Mouse (Mus musculus): Measurements from ENCODE around the gene Rsph10b. TPM values are rescaled to one million over a fixed set of nuclear protein-coding genes. Genes with fewer than 3 reads are reported as not detected.
"Not testable (repeated sequence)": the region's sequence is repeated elsewhere in the genome, so short reads cannot be mapped to it uniquely, and the experiment has no call there.

Gene Rsph10b
- polyA plus RNA-seq, 1 experiment from 2014 or later = 0.14 TPM

DNA sequence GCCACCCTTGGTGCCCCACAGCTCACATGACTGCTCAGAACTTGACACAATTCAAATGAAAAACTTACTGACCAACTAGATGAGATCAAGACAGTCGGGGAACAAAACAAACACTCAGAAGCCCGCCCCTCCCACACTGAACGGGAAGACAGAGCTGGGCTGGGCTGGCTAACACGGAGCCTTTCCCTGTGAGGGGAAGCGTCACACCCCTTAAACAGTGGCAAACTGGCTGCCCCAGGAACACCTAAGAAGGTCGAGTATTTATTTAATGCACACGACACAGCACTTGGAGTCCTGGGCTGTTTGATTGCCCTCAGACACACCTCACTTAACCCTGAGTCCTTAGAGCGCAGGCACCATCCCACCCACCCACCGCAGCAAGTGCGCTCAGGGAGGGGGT is 59.8 kb downstream of the Rsph10b start:
- ChIA-PET CTCF (no interaction called here), POLR2A (no interaction called here)
- TF ChIP-seq CTCF (IDR thresholded peaks at IDR 0.05) = no peak
- ATAC-seq = no peak
- in situ Hi-C loops (cut with MboI; ENCODE audit: low pct_unique_long_range_greater_than_20kb) = no loop called here
- no peak for DNase-seq (ENCODE audit: low read depth, low spot score)
- H3K27me3 ChIP-seq = no peaks in the 10 kb centered on the region

GRCm38 (mm10) chr5:143993260-143993659 is 60.4 kb downstream of the Rsph10b start:
- no peak for DNase-seq (ENCODE audit: low read depth, low spot score)
- in situ Hi-C loops (cut with MboI; ENCODE audit: low pct_unique_long_range_greater_than_20kb) = no loop called here
- ATAC-seq = no peak
- no peak for TF ChIP-seq CTCF (IDR thresholded peaks at IDR 0.05)
- ChIA-PET CTCF (interaction anchor here (1.4 kb wide), 1 partner anchor 11 kb away, joined by 3 read pairs; no protein-coding TSS in a partner anchor), POLR2A (no interaction called here)
- no peaks in the 10 kb centered on the region for H3K27me3 ChIP-seq

DNA sequence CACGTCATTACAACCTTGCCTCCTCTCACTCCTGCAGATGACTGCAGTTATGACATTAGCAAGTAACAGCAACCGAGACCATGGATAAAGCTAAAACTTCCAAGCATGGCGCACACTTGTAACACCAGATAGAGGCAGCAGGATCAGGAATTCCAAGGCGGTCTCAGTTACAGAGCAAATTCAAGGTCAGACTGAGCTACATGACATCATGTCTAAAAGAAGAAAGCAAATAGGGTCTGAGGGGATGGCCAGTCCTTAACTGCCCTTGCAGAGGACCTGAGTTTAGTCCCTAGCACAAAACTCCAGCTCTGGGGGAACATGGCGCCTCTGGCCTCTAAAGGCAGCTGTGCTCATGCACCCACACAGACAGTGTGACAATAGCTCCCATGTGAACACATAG is 61.0 kb downstream of the Rsph10b start:
- in situ Hi-C loops (cut with MboI; ENCODE audit: low pct_unique_long_range_greater_than_20kb) = no loop called here
- TF ChIP-seq CTCF (IDR thresholded peaks at IDR 0.05) = no peak
- ATAC-seq = no peak
- ChIA-PET POLR2A (no interaction called here), CTCF (interaction anchor here (0.9 to 1.4 kb wide), 2 partner anchors 9 to 12 kb away, joined by 3 read pairs; no protein-coding TSS in a partner anchor)
- no peak for DNase-seq (ENCODE audit: low read depth, low spot score)
- no peaks in the 10 kb centered on the region for H3K27me3 ChIP-seq

- TF ChIP-seq CTCF (IDR thresholded peaks at IDR 0.05) = no peak
- DNase-seq (ENCODE audit: low read depth, low spot score) = no peak
- no peaks in the 10 kb centered on the region for H3K27me3 ChIP-seq
- ATAC-seq = no peak
- in situ Hi-C loops (cut with MboI; ENCODE audit: low pct_unique_long_range_greater_than_20kb) = no loop called here
- ChIA-PET POLR2A (no interaction called here), CTCF (interaction anchor here (0.9 to 1.4 kb wide), 2 partner anchors 8 to 13 kb away, joined by 3 read pairs; no protein-coding TSS in a partner anchor)
Observed at GRCm38 (mm10) chr5:143994632-143995365, 62.0 kb downstream of the Rsph10b start.

GRCm38 (mm10) chr5:143999409-143999808 is 66.6 kb downstream of the Rsph10b start:
- ChIA-PET POLR2A (interaction anchor here (1.0 kb wide), 1 partner anchor 15 kb away, joined by 3 read pairs; the partner anchor contains the start of gene Ccz1), CTCF (interaction anchor here (0.8 to 4.5 kb wide), 4 partner anchors 10 to 77 kb away, joined by 3 to 14 read pairs (median 4); no protein-coding TSS in a partner anchor)
- DNase-seq (ENCODE audit: low read depth, low spot score) (no peak), ATAC-seq (no peak)
- H3K27me3 ChIP-seq = no peaks in the 10 kb centered on the region
- no peak for TF ChIP-seq CTCF (IDR thresholded peaks at IDR 0.05)
- in situ Hi-C loops (cut with MboI; ENCODE audit: low pct_unique_long_range_greater_than_20kb) = no loop called here

GRCm38 (mm10) chr5:144002461-144003192 is 69.8 kb downstream of the Rsph10b start:
- ChIA-PET POLR2A (interaction anchor here (0.5 kb wide), 1 partner anchor 260 kb away, joined by 3 read pairs; no protein-coding TSS in a partner anchor), CTCF (interaction anchor here (1.3 to 1.5 kb wide), 3 partner anchors 9 to 19 kb away, joined by 3 read pairs; no protein-coding TSS in a partner anchor)
- DNase-seq (ENCODE audit: low read depth, low spot score) (no peak), ATAC-seq (no peak)
- in situ Hi-C loops (cut with MboI; ENCODE audit: low pct_unique_long_range_greater_than_20kb) = no loop called here
- H3K27me3 ChIP-seq = no peaks in the 10 kb centered on the region
- no peak for TF ChIP-seq CTCF (IDR thresholded peaks at IDR 0.05)

GRCm38 (mm10) chr5:144013366-144014134 is 80.7 kb downstream of the Rsph10b start:
- POLR2A ChIA-PET = interaction anchor here (1.2 kb wide), 1 partner anchor 14 kb away, joined by 3 read pairs; no protein-coding TSS in a partner anchor
- DNase-seq (ENCODE audit: low read depth, low spot score); ATAC-seq; CTCF ChIA-PET; H3K27me3 ChIP-seq; in situ Hi-C loops (cut with MboI; ENCODE audit: low pct_unique_long_range_greater_than_20kb): not testable (repeated sequence)

GRCm38 (mm10) chr5:144014551-144015311 is 81.9 kb downstream of the Rsph10b start, which contains the start of gene Ccz1:
Gene Ccz1 (minus strand): TSS chr5:144014877.
- ATAC-seq (peak; percentile 93), DNase-seq (ENCODE audit: low read depth, low spot score) (peak; percentile 44)
- H3K27me3 ChIP-seq = no peaks in the 10 kb centered on the region
- TF ChIP-seq CTCF (IDR thresholded peaks at IDR 0.05) = no peak
- in situ Hi-C loops (cut with MboI; ENCODE audit: low pct_unique_long_range_greater_than_20kb) = no loop called here
- ChIA-PET CTCF (interaction anchor here (1.2 kb wide), 1 partner anchor 15 kb away, joined by 3 read pairs; no protein-coding TSS in a partner anchor), POLR2A (interaction anchor here (0.6 to 1.3 kb wide), 4 partner anchors 15 to 205 kb away, joined by 3 to 4 read pairs (median 4); no protein-coding TSS in a partner anchor)

GRCm38 (mm10) chr5:144015312-144015650 is 82.4 kb downstream of the Rsph10b start:
- POLR2A ChIA-PET = interaction anchor here (1.3 kb wide), 1 partner anchor 18 kb away, joined by 3 read pairs; no protein-coding TSS in a partner anchor
- no peak for DNase-seq (ENCODE audit: low read depth, low spot score)
- TF ChIP-seq CTCF (IDR thresholded peaks at IDR 0.05) = no peak
- no peaks in the 10 kb centered on the region for H3K27me3 ChIP-seq
- in situ Hi-C loops (cut with MboI; ENCODE audit: low pct_unique_long_range_greater_than_20kb) = no loop called here
- CTCF ChIA-PET = interaction anchor here (1.2 kb wide), 1 partner anchor 16 kb away, joined by 3 read pairs; no protein-coding TSS in a partner anchor
- ATAC-seq = no peak
